ENCODE assay signal across 36 mouse cellular contexts in the genomic region with DNA sequence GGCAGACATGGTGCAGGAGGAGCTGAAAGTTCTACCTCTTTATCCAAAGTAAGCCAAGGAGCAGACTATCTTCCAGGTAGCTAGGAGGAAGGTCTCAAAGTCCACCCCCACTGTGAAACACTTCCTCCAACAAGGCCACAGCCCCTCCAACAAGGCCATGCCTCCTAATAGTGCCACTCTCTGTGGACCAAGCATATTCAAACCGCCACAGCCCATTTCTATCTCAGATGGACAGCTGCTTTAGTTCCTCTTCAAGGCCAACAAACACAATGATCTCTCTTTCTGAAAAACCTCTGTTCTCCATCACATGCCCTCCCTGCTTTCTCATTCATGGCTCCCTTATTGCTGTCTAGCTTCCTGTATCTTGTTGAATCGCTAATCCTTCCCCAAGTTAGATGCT. TPM values are rescaled to one million over a fixed set of nuclear protein-coding genes. Genes with fewer than 3 reads are reported as not detected.
"Had no signal": no experiment of that assay in that cellular context is flagged by ENCODE, and none has a peak within 500 bp of the region (broad histone marks: within the 10 kb centered on the region; RNA-seq: fewer than 3 reads in every experiment).

No protein-coding gene starts in this region.

- H3K4me1 ChIP-seq: intestine, embryonic 15.5 days had no signal

- ATAC-seq: hindbrain, embryonic 16.5 days; hindbrain, postnatal 0 days; inflammation-experienced regulatory T-cells, adult 6 months; intestine, embryonic 15.5 days; intestine, embryonic 16.5 days; intestine, postnatal 0 days had no signal

- H3K4me3 ChIP-seq: heart, embryonic 12.5 days; heart, embryonic 13.5 days; heart, embryonic 15.5 days; hindbrain, embryonic 10.5 days; hindbrain, embryonic 12.5 days; hindbrain, embryonic 13.5 days; hindbrain, embryonic 15.5 days; intestine, embryonic 15.5 days; kidney, embryonic 15.5 days; layer of hippocampus, adult 2 months; left cerebral cortex, adult 2 months had no signal

- H3K4me2 ChIP-seq: heart, embryonic 12.5 days; heart, embryonic 13.5 days; heart, embryonic 15.5 days; hindbrain, embryonic 12.5 days; hindbrain, embryonic 13.5 days; hindbrain, embryonic 14.5 days; hindbrain, embryonic 15.5 days; intestine, embryonic 15.5 days; kidney, embryonic 15.5 days had no signal

- H3K9me3 ChIP-seq: heart, embryonic 12.5 days; heart, embryonic 13.5 days; heart, embryonic 15.5 days; hindbrain, embryonic 10.5 days; hindbrain, embryonic 12.5 days; hindbrain, embryonic 13.5 days; hindbrain, embryonic 15.5 days; intestine, embryonic 15.5 days; kidney, embryonic 15.5 days had no signal

- DNase-seq: heart, postnatal 10 days; heart, postnatal 14 days; heart, postnatal 36 days; heart, postnatal 4 days; kidney, adult 11 months; kidney, adult 18-20 months; kidney, adult 2 months; kidney, adult 8-10 months; kidney, adult 9 months; kidney, postnatal 10 days; kidney, postnatal 14 days; kidney, postnatal 25 days; kidney, postnatal 36 days; kidney, postnatal 4 days; layer of hippocampus, adult 9-11 months; layer of hippocampus, postnatal 36 days had no signal

- H3K27me3 ChIP-seq: heart, embryonic 12.5 days; heart, embryonic 13.5 days; heart, embryonic 15.5 days; hindbrain, embryonic 12.5 days; hindbrain, embryonic 13.5 days; hindbrain, embryonic 15.5 days; intestine, embryonic 15.5 days; kidney, embryonic 15.5 days had no signal

- H3K27ac ChIP-seq: heart, embryonic 13.5 days; heart, embryonic 15.5 days; hindbrain, embryonic 10.5 days; hindbrain, embryonic 12.5 days; hindbrain, embryonic 13.5 days; hindbrain, embryonic 14.5 days; hindbrain, embryonic 15.5 days; hindbrain, postnatal 0 days; intestine, embryonic 15.5 days; kidney, embryonic 15.5 days; kidney, postnatal 0 days; layer of hippocampus, adult 2 months; left cerebral cortex, adult 2 months had no signal

- H3K36me3 ChIP-seq: heart, embryonic 12.5 days; heart, embryonic 13.5 days; heart, embryonic 15.5 days; hindbrain, embryonic 10.5 days; hindbrain, embryonic 12.5 days; hindbrain, embryonic 13.5 days; hindbrain, embryonic 15.5 days; intestine, embryonic 15.5 days; kidney, embryonic 15.5 days had no signal

- H3K9ac ChIP-seq: heart, embryonic 12.5 days; heart, embryonic 13.5 days; heart, embryonic 15.5 days; hindbrain, embryonic 12.5 days; hindbrain, embryonic 13.5 days; hindbrain, embryonic 14.5 days; hindbrain, embryonic 15.5 days; intestine, embryonic 15.5 days; kidney, embryonic 15.5 days had no signal

RNA-seq across cellular contexts. Expression of a gene that starts 49.5 kb away (rescaled TPM):
- total RNA-seq: heart, postnatal 10 days; heart, postnatal 14 days; heart, postnatal 25 days; heart, postnatal 36 days; hematopoietic stem cell, adult 5-6 weeks had no signal
